Mouse (Mus musculus) intestine, embryonic 15.5 days (tissue): Measurements from ENCODE around the gene Ighmbp2. TPM values are rescaled to one million over a fixed set of nuclear protein-coding genes. Genes with fewer than 3 reads are reported as not detected.

Experiments
- ATAC-seq: fragments of 200-750 bp; cut with Nextera tagmentation; 2 replicates; pipeline ENCODE4 v1.8.0; 2017; ENCODE audit warnings: moderate TSS enrichment, moderate library complexity
- H3K27ac ChIP-seq: fragments of 300-500 bp; sonication (generic); 2 replicates; pipeline ENCODE4 v1.5.1; 2015; ENCODE audit warnings: mild to moderate bottlenecking, inconsistent platforms
- H3K27me3 ChIP-seq: fragments of 300-500 bp; sonication (generic); replicated peaks from 2 replicates; pipeline ENCODE4 v1.6.1; 2015; ENCODE audit warnings: inconsistent platforms
- H3K36me3 ChIP-seq: fragments of 300-500 bp; sonication (generic); 2 replicates; pipeline ENCODE4 v1.6.1; 2015; ENCODE audit warnings: inconsistent platforms
- H3K4me1 ChIP-seq: fragments of 300-500 bp; sonication (generic); replicated peaks from 2 replicates; pipeline ENCODE4 v1.6.1; 2015; ENCODE audit warnings: inconsistent platforms
- H3K4me2 ChIP-seq: fragments of 300-500 bp; sonication (generic); replicated peaks from 2 replicates; pipeline ENCODE4 v1.6.1; 2015; ENCODE audit warnings: mild to moderate bottlenecking, inconsistent platforms
- H3K4me3 ChIP-seq: fragments of 300-500 bp; sonication (generic); replicated peaks from 2 replicates; pipeline ENCODE4 v1.5.1; 2015; ENCODE audit warnings: inconsistent platforms
- H3K9ac ChIP-seq: fragments of 300-500 bp; sonication (generic); 2 replicates; pipeline ENCODE4 v1.6.1; 2015; ENCODE audit warnings: inconsistent platforms
- H3K9me3 ChIP-seq: fragments of 300-500 bp; sonication (generic); 2 replicates; pipeline ENCODE4 v1.6.1; 2016; ENCODE audit warnings: inconsistent platforms
- WGBS: fragments of 180-500 bp; shearing (Covaris S2); methylation state at CpG from one replicate; pipeline ENCODE4 v1.1.7; 2015; 5-methylcytosine and 5-hydroxymethylcytosine counted together
- polyA plus RNA-seq: library from polyadenylated mRNA; unstranded; fragments of >200 nt; fragmentation: Nextera tagmentation; extraction: Ambion mirVana; gene quantifications from 2 replicates; pipeline ENCODE4 v1.2.1, GENCODE M21; 2015

The Ighmbp2 gene
- polyA plus RNA-seq, 1 experiment from 2014 or later, result 7.7 TPM

- Histone ChIP-seq H3K9me3 (no peaks in the 10 kb centered on the region), H3K9ac (no peak overlapping the region), H3K4me2 (no peak overlapping the region), H3K4me3 (no peak overlapping the region), H3K36me3 (peaks cover 33% of the 10 kb centered on the region), H3K27me3 (no peaks in the 10 kb centered on the region), H3K4me1 (no peaks in the 10 kb centered on the region), H3K27ac (no peak overlapping the region)
- 93% methylated on average over 9 of the region's 9 CpGs for WGBS
- ATAC-seq, result no peak
Observed at GRCm38 (mm10) chr19:3273331-3273730, 9.5 kb downstream of the Ighmbp2 start.

GRCm38 (mm10) chr19:3271366-3271765 is 11.5 kb downstream of the Ighmbp2 start:
- no peaks in the 10 kb centered on the region for H3K27me3 ChIP-seq
- no peak overlapping the region for H3K4me3 ChIP-seq
- H3K27ac ChIP-seq, result no peak overlapping the region
- H3K4me2 ChIP-seq, result no peak overlapping the region
- no peak overlapping the region for H3K9ac ChIP-seq
- H3K36me3 ChIP-seq, result peaks cover 44% of the 10 kb centered on the region
- no peaks in the 10 kb centered on the region for H3K4me1 ChIP-seq
- WGBS, result 88% methylated on average over 6 of the region's 6 CpGs
- no peaks in the 10 kb centered on the region for H3K9me3 ChIP-seq
- ATAC-seq, result no peak

- Histone ChIP-seq H3K4me2 (no peak overlapping the region), H3K27me3 (no peaks in the 10 kb centered on the region), H3K9ac (no peak overlapping the region), H3K4me1 (no peaks in the 10 kb centered on the region), H3K36me3 (peaks cover 48% of the 10 kb centered on the region), H3K27ac (no peak overlapping the region), H3K9me3 (no peaks in the 10 kb centered on the region), H3K4me3 (no peak overlapping the region)
- no peak for ATAC-seq
- 95% methylated on average over 6 of the region's 6 CpGs for WGBS
Observed at GRCm38 (mm10) chr19:3269803-3270202, 13.0 kb downstream of the Ighmbp2 start.

- H3K9me3 ChIP-seq, result no peaks in the 10 kb centered on the region
- no peak for ATAC-seq
- H3K4me1 ChIP-seq, result no peaks in the 10 kb centered on the region
- H3K4me3 ChIP-seq, result no peak overlapping the region
- no peak overlapping the region for H3K9ac ChIP-seq
- WGBS, result 90% methylated on average over 9 of the region's 9 CpGs
- H3K4me2 ChIP-seq, result no peak overlapping the region
- H3K27me3 ChIP-seq, result no peaks in the 10 kb centered on the region
- peaks cover 51% of the 10 kb centered on the region for H3K36me3 ChIP-seq
- no peak overlapping the region for H3K27ac ChIP-seq
Observed at GRCm38 (mm10) chr19:3269279-3269678, 13.5 kb downstream of the Ighmbp2 start.

- Histone ChIP-seq H3K9ac (no peak overlapping the region), H3K4me1 (no peaks in the 10 kb centered on the region), H3K27me3 (no peaks in the 10 kb centered on the region), H3K36me3 (peaks cover 49% of the 10 kb centered on the region), H3K27ac (no peak overlapping the region), H3K9me3 (no peaks in the 10 kb centered on the region), H3K4me2 (no peak overlapping the region), H3K4me3 (no peak overlapping the region)
- 95% methylated on average over 17 of the region's 17 CpGs for WGBS
- no peak for ATAC-seq
Observed at GRCm38 (mm10) chr19:3268218-3268980, 14.4 kb downstream of the Ighmbp2 start.

DNA sequence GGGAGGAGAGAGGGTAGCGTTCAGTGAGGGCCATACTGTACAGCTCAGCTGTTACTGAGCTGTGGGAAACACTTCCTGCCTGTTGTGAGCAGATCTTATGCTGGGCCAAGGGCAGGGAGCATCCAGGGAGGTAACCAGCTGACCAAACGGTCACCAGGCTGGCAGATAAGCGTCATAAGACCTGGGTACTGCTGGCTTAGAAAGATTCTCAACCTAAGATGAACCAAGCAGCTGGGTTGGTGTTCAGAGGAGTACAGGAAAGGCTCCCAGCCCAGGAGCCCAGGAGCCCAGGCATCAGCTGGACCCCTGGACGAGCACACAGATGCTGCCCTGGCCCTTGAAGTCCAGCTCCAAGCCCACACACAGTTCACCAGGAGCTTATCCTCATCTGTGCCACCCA is 15.5 kb downstream of the Ighmbp2 start:
- H3K4me3 ChIP-seq, result no peak overlapping the region
- WGBS, result 90% methylated on average over 4 of the region's 4 CpGs
- no peaks in the 10 kb centered on the region for H3K9me3 ChIP-seq
- H3K27me3 ChIP-seq, result no peaks in the 10 kb centered on the region
- H3K27ac ChIP-seq, result no peak overlapping the region
- H3K4me2 ChIP-seq, result no peak overlapping the region
- ATAC-seq, result no peak
- H3K36me3 ChIP-seq, result peaks cover 43% of the 10 kb centered on the region
- no peak overlapping the region for H3K9ac ChIP-seq
- no peaks in the 10 kb centered on the region for H3K4me1 ChIP-seq

DNA sequence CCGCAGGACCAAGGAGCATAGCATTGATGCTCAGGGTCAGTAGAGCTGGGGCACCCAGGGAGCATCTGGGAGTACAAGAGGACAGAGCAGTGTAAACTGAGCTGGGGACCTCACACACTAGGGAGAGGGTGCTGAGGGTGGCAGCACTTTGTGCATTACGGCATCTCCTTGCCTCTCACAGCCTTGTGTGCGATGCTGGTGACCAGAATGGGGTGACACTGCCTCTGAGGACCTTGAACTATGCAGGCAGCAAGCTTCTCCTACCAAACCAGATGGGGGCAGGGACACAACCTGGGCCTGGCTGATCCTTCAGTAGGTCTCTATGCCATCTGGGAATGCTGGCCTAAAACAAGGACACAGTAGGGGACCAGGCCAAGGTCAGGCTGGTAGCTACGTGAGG is 16.1 kb downstream of the Ighmbp2 start:
- H3K36me3 ChIP-seq, result peaks cover 43% of the 10 kb centered on the region
- WGBS, result 97% methylated on average over 4 of the region's 4 CpGs
- no peak overlapping the region for H3K27ac ChIP-seq

DNA sequence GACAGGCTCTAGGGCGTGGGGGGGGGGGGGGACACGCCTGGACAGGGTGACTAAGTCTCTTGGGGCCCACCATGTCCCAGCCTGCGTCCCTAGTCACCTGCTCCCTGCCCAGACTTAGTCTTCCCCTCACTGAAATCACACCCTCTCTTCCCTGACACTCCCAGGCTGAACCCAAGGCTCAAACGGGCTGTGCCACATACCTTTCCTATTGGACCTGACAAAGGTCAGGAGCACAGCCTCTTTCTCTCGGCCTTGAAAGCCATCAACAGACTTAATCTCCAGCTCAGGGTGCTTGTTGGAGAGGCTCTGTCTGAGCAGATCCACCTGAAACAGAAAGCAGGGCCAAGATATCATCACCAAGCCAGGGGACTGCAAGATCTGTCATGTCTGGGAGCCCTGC is 16.7 kb downstream of the Ighmbp2 start:
- 83% methylated on average over 4 of the region's 5 CpGs for WGBS
- Histone ChIP-seq H3K36me3 (peaks cover 44% of the 10 kb centered on the region), H3K9ac (no peak overlapping the region), H3K27ac (no peak overlapping the region), H3K4me2 (no peak overlapping the region), H3K27me3 (no peaks in the 10 kb centered on the region), H3K4me1 (no peaks in the 10 kb centered on the region), H3K4me3 (no peak overlapping the region), H3K9me3 (no peaks in the 10 kb centered on the region)
- no peak for ATAC-seq

More for the DNA sequence above, 16.1 kb downstream of the Ighmbp2 start:
- no peak overlapping the region for H3K4me2 ChIP-seq
- no peak overlapping the region for H3K9ac ChIP-seq
- H3K9me3 ChIP-seq, result no peaks in the 10 kb centered on the region
- no peak for ATAC-seq
- H3K4me1 ChIP-seq, result no peaks in the 10 kb centered on the region
- no peak overlapping the region for H3K4me3 ChIP-seq
- no peaks in the 10 kb centered on the region for H3K27me3 ChIP-seq

- 93% methylated on average over 9 of the region's 9 CpGs for WGBS
- Histone ChIP-seq H3K27me3 (no peaks in the 10 kb centered on the region), H3K4me2 (no peak overlapping the region), H3K4me3 (no peak overlapping the region), H3K9me3 (no peaks in the 10 kb centered on the region), H3K9ac (no peak overlapping the region), H3K36me3 (peaks cover 48% of the 10 kb centered on the region), H3K4me1 (no peaks in the 10 kb centered on the region), H3K27ac (no peak overlapping the region)
- no peak for ATAC-seq
Observed at GRCm38 (mm10) chr19:3265180-3265579, 17.6 kb downstream of the Ighmbp2 start.

DNA sequence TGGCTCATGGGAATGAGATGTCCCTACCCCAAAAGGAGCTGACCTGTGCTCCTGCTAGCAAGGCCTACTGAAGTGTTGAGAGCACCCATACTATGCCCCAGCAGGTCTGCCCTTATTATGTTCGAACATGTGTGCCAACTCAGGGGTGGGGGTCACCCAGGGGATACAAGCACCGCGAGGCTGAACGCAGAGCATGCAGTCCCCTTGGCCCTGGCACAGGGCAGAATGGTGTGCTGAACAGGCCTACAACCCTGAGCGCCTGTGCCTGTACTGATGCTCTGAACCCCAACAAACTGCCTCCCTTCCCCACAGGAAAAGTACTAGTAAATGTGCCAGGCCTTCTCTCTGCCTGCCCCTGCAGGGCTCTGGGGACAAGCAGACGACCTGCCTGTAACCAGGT is 18.5 kb downstream of the Ighmbp2 start:
- peaks cover 46% of the 10 kb centered on the region for H3K36me3 ChIP-seq
- no peak for ATAC-seq
- H3K9ac ChIP-seq, result no peak overlapping the region
- H3K9me3 ChIP-seq, result no peaks in the 10 kb centered on the region
- no peak overlapping the region for H3K4me2 ChIP-seq
- H3K4me3 ChIP-seq, result no peak overlapping the region
- H3K27me3 ChIP-seq, result no peaks in the 10 kb centered on the region
- H3K4me1 ChIP-seq, result no peaks in the 10 kb centered on the region
- no peak overlapping the region for H3K27ac ChIP-seq
- WGBS, result 95% methylated on average over 6 of the region's 6 CpGs

- Histone ChIP-seq H3K9me3 (no peaks in the 10 kb centered on the region), H3K36me3 (peaks cover 38% of the 10 kb centered on the region), H3K9ac (no peak overlapping the region), H3K27ac (no peak overlapping the region), H3K4me3 (no peak overlapping the region), H3K27me3 (no peaks in the 10 kb centered on the region), H3K4me2 (no peak overlapping the region), H3K4me1 (no peaks in the 10 kb centered on the region)
- no peak for ATAC-seq
- 86% methylated on average over 12 of the region's 12 CpGs for WGBS
Observed at GRCm38 (mm10) chr19:3261764-3262525, 20.9 kb downstream of the Ighmbp2 start.

DNA sequence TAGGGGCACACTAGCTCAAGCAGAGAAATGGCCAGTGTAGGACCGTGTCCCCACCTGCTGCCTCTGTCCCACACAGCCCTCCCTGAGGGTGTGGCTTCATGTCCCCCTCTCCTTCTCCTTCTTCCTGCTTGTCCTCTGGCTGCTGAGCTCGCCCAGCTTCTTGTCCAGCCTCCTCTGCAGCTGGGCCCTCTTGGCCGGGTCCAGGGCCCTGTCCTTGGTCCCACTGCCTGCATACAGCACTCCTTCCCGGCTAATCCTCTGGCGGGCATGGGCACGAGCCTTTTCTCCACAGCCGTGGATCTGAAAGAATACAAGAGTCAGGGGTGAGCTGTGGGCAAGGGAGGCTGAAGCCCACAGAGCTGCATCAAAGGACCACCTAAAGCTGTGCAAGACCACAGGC is 21.5 kb downstream of the Ighmbp2 start:
- no peak overlapping the region for H3K9ac ChIP-seq
- H3K9me3 ChIP-seq, result no peaks in the 10 kb centered on the region
- H3K27ac ChIP-seq, result no peak overlapping the region
- H3K36me3 ChIP-seq, result peaks cover 32% of the 10 kb centered on the region
- no peak overlapping the region for H3K4me2 ChIP-seq
- no peaks in the 10 kb centered on the region for H3K27me3 ChIP-seq
- ATAC-seq, result no peak
- 89% methylated on average over 7 of the region's 7 CpGs for WGBS
- H3K4me3 ChIP-seq, result no peak overlapping the region
- H3K4me1 ChIP-seq, result no peaks in the 10 kb centered on the region

- H3K27ac ChIP-seq, result no peak overlapping the region
- H3K9ac ChIP-seq, result no peak overlapping the region
- WGBS, result 93% methylated on average over 3 of the region's 3 CpGs
- no peaks in the 10 kb centered on the region for H3K9me3 ChIP-seq
- no peaks in the 10 kb centered on the region for H3K27me3 ChIP-seq
- peaks cover 27% of the 10 kb centered on the region for H3K36me3 ChIP-seq
- ATAC-seq, result no peak
- H3K4me3 ChIP-seq, result no peak overlapping the region
- no peaks in the 10 kb centered on the region for H3K4me1 ChIP-seq
- no peak overlapping the region for H3K4me2 ChIP-seq
Observed at GRCm38 (mm10) chr19:3260591-3260990, 22.2 kb downstream of the Ighmbp2 start.
